Mouse (Mus musculus) spleen, adult 2 months (tissue): ENCODE measurements around the gene Sbno2.

Experiments
- CTCF ChIP-seq: fragments of 200-500 bp; IDR thresholded peaks from 2 replicates; pipeline ENCODE4 v1.5.1; 2011; ENCODE audit warnings: mild to moderate bottlenecking, inconsistent platforms; ENCODE audit not compliant: insufficient read depth, insufficient read length, insufficient replicate concordance; ENCODE audit errors: extremely low read depth
- POLR2A ChIP-seq: fragments of 200-500 bp; IDR thresholded peaks from 2 replicates; pipeline ENCODE4 v1.6.1; 2011; ENCODE audit warnings: low read depth, low read length, inconsistent platforms

- no peak for TF ChIP-seq CTCF
- no peak for TF ChIP-seq POLR2A
These were observed 42.3 kb downstream of the Sbno2 start for GRCm38 (mm10) chr10:80063104-80063503.
